Comparison of ENCODE assay signal across 11 mouse cellular contexts in the genomic region with DNA sequence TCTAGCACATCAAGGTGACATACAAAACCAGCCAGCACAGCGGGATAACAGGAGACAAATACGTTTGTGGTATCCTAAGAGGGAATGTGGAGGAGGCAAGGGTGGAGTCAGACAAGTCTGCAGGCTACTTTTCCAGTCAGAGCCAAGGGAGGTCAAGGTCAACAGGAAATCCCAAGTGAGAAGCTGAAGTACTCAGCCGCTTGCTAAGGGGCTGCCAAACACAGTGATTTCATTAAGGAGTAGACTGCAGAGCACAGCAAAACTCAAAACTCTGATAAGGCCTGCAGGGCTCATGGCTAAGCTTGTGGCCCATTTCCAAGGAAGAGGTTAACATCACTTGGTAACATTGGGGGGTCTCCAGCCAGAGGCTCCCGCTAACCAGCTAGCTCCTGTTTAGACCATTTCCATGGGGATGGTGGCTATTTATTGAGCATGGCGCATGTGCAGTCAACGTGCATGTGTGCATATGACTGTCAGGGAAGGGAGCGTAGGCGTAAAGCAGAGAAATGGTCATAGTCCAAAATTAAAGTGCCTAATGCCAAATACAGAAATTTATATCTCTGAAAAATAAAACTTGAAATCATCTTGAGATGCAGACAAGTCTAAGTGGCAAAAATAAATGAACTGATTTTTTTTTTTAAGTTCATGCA.
DNase-seq lines count a peak whose midpoint lies in the region; ATAC-seq lines count a peak whose summit lies in the region.
"Had no signal": no experiment of that assay in that cellular context is flagged by ENCODE, and none has a peak within 500 bp of the region (broad histone marks: within the 10 kb centered on the region; RNA-seq: fewer than 3 reads in every experiment).

No protein-coding gene starts in this region.

- no peaks in the 10 kb centered on the region for H3K9me3 ChIP-seq in heart, embryonic 16.5 days (replicated peaks; ENCODE audit: control insufficient read depth, low read length)
- no peaks in the 10 kb centered on the region for H3K9me3 ChIP-seq in forebrain, embryonic 13.5 days (replicated peaks)
- H3K9me3 ChIP-seq: embryonic facial prominence, embryonic 12.5 days; neural tube, embryonic 12.5 days had no signal

- WGBS in heart, embryonic 16.5 days = 53% methylated on average over 8 of the region's 8 CpGs
- 85% methylated on average over 8 of the region's 8 CpGs for WGBS in forebrain, embryonic 13.5 days

- no peak overlapping the region for H3K4me2 ChIP-seq in heart, embryonic 16.5 days (ENCODE audit: low read depth, low read length)
- H3K4me2 ChIP-seq in forebrain, embryonic 13.5 days = no peak overlapping the region
- H3K4me2 ChIP-seq: embryonic facial prominence, embryonic 12.5 days; neural tube, embryonic 12.5 days had no signal

- no peak overlapping the region for H3K9ac ChIP-seq in heart, embryonic 16.5 days (ENCODE audit: low read length)
- no peak overlapping the region for H3K9ac ChIP-seq in forebrain, embryonic 13.5 days
- H3K9ac ChIP-seq: embryonic facial prominence, embryonic 12.5 days; neural tube, embryonic 12.5 days had no signal

- no peak overlapping the region for H3K4me3 ChIP-seq in heart, embryonic 16.5 days (ENCODE audit: low read length)
- no peak overlapping the region for H3K4me3 ChIP-seq in forebrain, embryonic 13.5 days
- H3K4me3 ChIP-seq: embryonic facial prominence, embryonic 12.5 days; layer of hippocampus, adult 2 months; neural tube, embryonic 12.5 days had no signal

- no peaks in the 10 kb centered on the region for H3K36me3 ChIP-seq in heart, embryonic 16.5 days (ENCODE audit: control insufficient read depth, insufficient read depth)
- H3K36me3 ChIP-seq in forebrain, embryonic 13.5 days (ENCODE audit: poor library complexity, severe bottlenecking) = no peaks in the 10 kb centered on the region
- H3K36me3 ChIP-seq: embryonic facial prominence, embryonic 12.5 days; neural tube, embryonic 12.5 days had no signal

- no peaks in the 10 kb centered on the region for H3K27me3 ChIP-seq in heart, embryonic 16.5 days (ENCODE audit: control insufficient read depth, insufficient read depth, low read length)
- no peaks in the 10 kb centered on the region for H3K27me3 ChIP-seq in forebrain, embryonic 13.5 days
- H3K27me3 ChIP-seq: embryonic facial prominence, embryonic 12.5 days; neural tube, embryonic 12.5 days had no signal

- peak; percentile 19 for DNase-seq in kidney, adult 9 months
- no peak for DNase-seq in kidney, adult 11 months
- peak; percentile 85 for DNase-seq in ZHBTc4 (ENCODE audit: low read depth, low spot score)
- DNase-seq in lung, postnatal 14 days = peak; percentile 20
- DNase-seq in thymus, adult 18-20 months = no peak

- ATAC-seq in heart, embryonic 16.5 days (replicated peaks; ENCODE audit: extremely low read depth, insufficient read depth, low FRiP score) = peak; percentile 79
- no peak for ATAC-seq in forebrain, embryonic 13.5 days
- ATAC-seq in erythroblast, adult 5-6 weeks (replicated peaks; ENCODE audit: low FRiP score, poor library complexity, severe bottlenecking) = no peak

- H3K27ac ChIP-seq in heart, embryonic 16.5 days (ENCODE audit: low read length) = peak overlapping the region; percentile 9; the same call in 1 of the 2 replicates
- no peak overlapping the region for H3K27ac ChIP-seq in forebrain, embryonic 13.5 days
- H3K27ac ChIP-seq: embryonic facial prominence, embryonic 12.5 days; layer of hippocampus, adult 2 months; neural tube, embryonic 12.5 days had no signal

- H3K4me1 ChIP-seq in heart, embryonic 16.5 days (ENCODE audit: control insufficient read depth, insufficient read depth, low read length) = peaks cover 14% of the 10 kb centered on the region; the same call in 1 of the 2 replicates
- no peaks in the 10 kb centered on the region for H3K4me1 ChIP-seq in forebrain, embryonic 13.5 days
- H3K4me1 ChIP-seq: neural tube, embryonic 12.5 days had no signal

Comparison
In these comparisons a context has a peak if more than half of its experiments do, and no peak if none do; other contexts are left out.
1. DNase-seq: peak in kidney, adult 9 months (single experiment), ZHBTc4 (single experiment) and lung, postnatal 14 days (single experiment); none in kidney, adult 11 months (single experiment) and thymus, adult 18-20 months (0 of 2).